Mouse (Mus musculus): Measurements from ENCODE around the gene Brms1.

- TF ChIP-seq CTCF (IDR thresholded peaks at IDR 0.05; ENCODE audit: insufficient read depth, low read length): no peak
- no peak for TF ChIP-seq POLR2A (IDR thresholded peaks at IDR 0.05; ENCODE audit: borderline replicate concordance, extremely low read depth, low read depth, low read length)
Measured at GRCm38 (mm10) chr19:5052166-5052822, 11.1 kb downstream of the Brms1 start.
